25 mouse cellular contexts compared by ENCODE assay signal in genomic region chr19:4023185-4023584, GRCm38 (mm10).
"Had no signal": no experiment of that assay in that cellular context is flagged by ENCODE, and none has a peak within 500 bp of the region (broad histone marks: within the 10 kb centered on the region; RNA-seq: fewer than 3 reads in every experiment).

No protein-coding gene starts in this region.

- H3K9ac ChIP-seq: heart, embryonic 12.5 days; hindbrain, embryonic 12.5 days; hindbrain, embryonic 14.5 days; intestine, embryonic 15.5 days; limb, embryonic 13.5 days; limb, embryonic 15.5 days; liver, embryonic 12.5 days had no signal

- H3K27ac ChIP-seq: gastrocnemius, adult 2 months; hindbrain, embryonic 10.5 days; hindbrain, embryonic 12.5 days; hindbrain, embryonic 14.5 days; intestine, embryonic 15.5 days; limb, embryonic 13.5 days; limb, embryonic 15.5 days; liver, embryonic 12.5 days had no signal

- H3K4me1 ChIP-seq: heart, embryonic 12.5 days; hindbrain, embryonic 12.5 days had no signal

- H3K36me3 ChIP-seq: heart, embryonic 12.5 days; hindbrain, embryonic 10.5 days; hindbrain, embryonic 12.5 days; intestine, embryonic 15.5 days; limb, embryonic 13.5 days; limb, embryonic 15.5 days; liver, embryonic 12.5 days had no signal

- ATAC-seq: hindbrain, embryonic 16.5 days; inflammation-experienced regulatory T-cells, adult 6 months; intestine, embryonic 15.5 days; intestine, postnatal 0 days; liver, embryonic 12.5 days had no signal

- H3K4me3 ChIP-seq: gastrocnemius, adult 2 months; heart, embryonic 12.5 days; hindbrain, embryonic 10.5 days; hindbrain, embryonic 12.5 days; intestine, embryonic 15.5 days; limb, embryonic 13.5 days; limb, embryonic 15.5 days; liver, embryonic 12.5 days had no signal

- H3K27me3 ChIP-seq: heart, embryonic 12.5 days; hindbrain, embryonic 12.5 days; intestine, embryonic 15.5 days; limb, embryonic 13.5 days; limb, embryonic 15.5 days; liver, embryonic 12.5 days had no signal

- DNase-seq: gastrocnemius, adult 2 months; gastrocnemius, postnatal 10 days; gastrocnemius, postnatal 25 days; heart, adult 18-20 months; heart, postnatal 10 days; heart, postnatal 4 days; kidney, adult 18-20 months; kidney, adult 8-10 months; kidney, postnatal 10 days; kidney, postnatal 25 days; kidney, postnatal 4 days; layer of hippocampus, adult 9-11 months; layer of hippocampus, postnatal 36 days; left cerebral cortex, postnatal 4 days had no signal

- H3K9me3 ChIP-seq: intestine, embryonic 15.5 days; limb, embryonic 15.5 days had no signal

- H3K4me2 ChIP-seq: heart, embryonic 12.5 days; hindbrain, embryonic 12.5 days; hindbrain, embryonic 14.5 days; intestine, embryonic 15.5 days; limb, embryonic 13.5 days; limb, embryonic 15.5 days; liver, embryonic 12.5 days had no signal
